Mouse (Mus musculus) C2C12 (cell line): ENCODE data around the gene Endov.

Source experiments
- CEBPB ChIP-seq: IDR thresholded peaks from one replicate; pipeline ENCODE4 v1.6.1; 2011; ENCODE audit warnings: low read depth, mild to moderate bottlenecking, control low read depth, moderate library complexity
- CTCF ChIP-seq: IDR thresholded peaks from one replicate; pipeline ENCODE4 v1.5.1; 2011; ENCODE audit not compliant: control insufficient read depth, insufficient read depth, insufficient read length

DNA sequence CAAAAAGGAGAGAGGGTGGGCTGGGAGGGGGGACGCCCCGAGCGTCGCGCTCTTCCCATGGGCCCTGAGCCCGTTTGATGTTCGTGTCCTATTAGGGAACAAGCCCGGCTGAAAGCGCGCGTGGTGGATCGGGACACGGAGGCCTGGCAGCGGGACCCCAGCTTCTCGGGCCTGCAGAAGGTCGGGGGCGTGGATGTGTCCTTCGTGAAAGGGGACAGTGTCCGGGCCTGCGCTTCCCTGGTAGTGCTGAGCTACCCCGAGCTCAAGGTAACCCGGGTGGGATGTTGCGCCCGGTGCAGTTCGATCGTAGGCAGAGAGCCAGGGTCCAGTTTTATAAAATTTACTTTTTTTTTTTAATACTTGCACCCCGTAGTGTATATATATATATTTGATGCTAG is 542 bp downstream of the Endov start:
- TF ChIP-seq CTCF, result no peak
- TF ChIP-seq CEBPB, result no peak
